Mouse (Mus musculus) olfactory bulb, adult 2 months (tissue): Measurements from ENCODE around the gene Aim2.

ENCODE experiments used
- CTCF ChIP-seq: fragments of 200-500 bp; IDR thresholded peaks from 2 replicates; pipeline ENCODE4 v1.5.1; 2012; ENCODE audit warnings: low read depth, mild to moderate bottlenecking, low read length, moderate library complexity; ENCODE audit not compliant: insufficient read depth
- POLR2A ChIP-seq: fragments of 200-500 bp; IDR thresholded peaks from 2 replicates; pipeline ENCODE4 v1.6.1; 2012; ENCODE audit warnings: mild to moderate bottlenecking, low read depth, low read length, moderate library complexity; ENCODE audit not compliant: insufficient read depth

- TF ChIP-seq POLR2A (no peak), CTCF (no peak)
These were observed 21.5 kb upstream of the Aim2 start for GRCm38 (mm10) chr1:173329185-173329584.
